Mouse (Mus musculus) heart, embryonic 13.5 days (tissue): ENCODE measurements at regions not wholly inside any gene's neighbourhood (a gene's known extent, or its start where the extent isn't known, plus 50 kb on each side); places are given as distances from the start of the nearest gene placed in this dataset.
"Not testable (repeated sequence)": the region's sequence is repeated elsewhere in the genome, so short reads cannot be mapped to it uniquely, and the experiment has no call there.

Source experiments
- ATAC-seq: fragments of 200-750 bp; cut with Nextera tagmentation; 2 replicates; pipeline ENCODE4 v1.8.0; 2017; ENCODE audit warnings: moderate TSS enrichment; ENCODE audit not compliant: insufficient number of reproducible peaks, low FRiP score, low TSS enrichment; ENCODE audit errors: extremely low read depth
- H3K27ac ChIP-seq: fragments of 300-500 bp; sonication (generic); replicated peaks from 2 replicates; pipeline ENCODE4 v1.5.1; 2015; ENCODE audit warnings: moderate library complexity, mild to moderate bottlenecking, inconsistent platforms
- H3K27me3 ChIP-seq: fragments of 300-500 bp; sonication (generic); replicated peaks from 2 replicates; pipeline ENCODE4 v1.6.1; 2015; ENCODE audit warnings: mild to moderate bottlenecking, inconsistent platforms
- H3K36me3 ChIP-seq: fragments of 300-500 bp; sonication (generic); 2 replicates; pipeline ENCODE4 v1.6.1; 2015; ENCODE audit warnings: mild to moderate bottlenecking, inconsistent platforms
- H3K4me1 ChIP-seq: fragments of 300-500 bp; sonication (generic); 2 replicates; pipeline ENCODE4 v1.6.1; 2015; ENCODE audit warnings: inconsistent platforms
- H3K4me2 ChIP-seq: fragments of 300-500 bp; sonication (generic); 2 replicates; pipeline ENCODE4 v1.6.1; 2015; ENCODE audit warnings: inconsistent platforms, mild to moderate bottlenecking, moderate library complexity
- H3K4me3 ChIP-seq: fragments of 300-500 bp; sonication (generic); 2 replicates; pipeline ENCODE4 v1.5.1; 2015; ENCODE audit warnings: moderate library complexity, mild to moderate bottlenecking, inconsistent platforms
- H3K9ac ChIP-seq: fragments of 300-500 bp; sonication (generic); 2 replicates; pipeline ENCODE4 v1.6.1; 2015; ENCODE audit warnings: inconsistent platforms, mild to moderate bottlenecking, moderate library complexity
- H3K9me3 ChIP-seq: fragments of 300-500 bp; sonication (generic); 2 replicates; pipeline ENCODE4 v1.6.1; 2016; ENCODE audit warnings: inconsistent platforms
- WGBS: fragments of 180-500 bp; shearing (Covaris S2); methylation state at CpG from one replicate; pipeline ENCODE4 v1.1.7; 2015; ENCODE audit warnings: mixed read lengths; 5-methylcytosine and 5-hydroxymethylcytosine counted together

DNA sequence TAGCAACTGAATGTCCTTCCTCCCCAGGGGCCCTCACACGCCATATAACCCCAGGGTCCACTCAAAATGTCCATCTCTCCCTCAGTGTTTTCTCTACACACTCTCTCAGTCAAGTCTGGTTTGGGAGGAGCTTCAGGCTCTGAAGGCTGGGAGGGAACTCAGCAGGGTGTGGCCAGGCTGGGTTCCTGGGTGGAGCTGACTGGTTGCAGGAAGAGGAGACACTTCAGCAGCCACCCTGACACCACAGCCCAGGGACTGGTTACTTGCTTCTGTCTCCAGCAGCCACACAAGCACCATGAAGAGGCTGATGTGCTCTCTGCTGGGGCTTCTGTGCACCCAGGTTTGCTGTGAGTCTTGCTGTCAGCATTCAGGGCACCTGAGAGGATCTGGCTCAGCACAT lies 458.7 kb downstream of the Dad1 start:
- peak overlapping the region; percentile 24; the same call in 1 of the 2 replicates for H3K4me2 ChIP-seq
- H3K4me1 ChIP-seq, H3K27ac ChIP-seq, H3K9ac ChIP-seq, H3K4me3 ChIP-seq, H3K9me3 ChIP-seq, H3K27me3 ChIP-seq, ATAC-seq, H3K36me3 ChIP-seq: not testable (repeated sequence)
- 38% methylated on average over 1 of the region's 1 CpGs for WGBS

DNA sequence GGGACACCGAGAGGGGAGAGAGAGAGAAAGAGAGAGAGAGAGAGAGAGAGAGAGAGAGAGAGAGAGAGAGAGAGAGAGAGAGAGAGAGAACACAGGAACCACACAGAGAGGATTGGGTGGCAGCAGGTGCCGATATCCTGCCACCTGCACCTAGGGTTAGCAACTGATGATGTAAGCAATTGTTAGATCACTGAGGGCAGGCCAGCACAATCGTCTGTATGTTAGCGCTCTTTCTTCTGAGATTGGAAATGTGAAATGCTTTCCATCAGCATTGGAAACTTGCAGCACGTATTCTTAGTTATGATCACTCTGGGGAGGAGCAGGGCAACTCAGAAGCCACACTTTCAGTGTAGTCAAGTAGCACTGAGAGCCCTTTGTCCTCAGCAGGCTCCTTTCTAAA lies 459.4 kb downstream of the Dad1 start:
- Histone ChIP-seq H3K4me2 (no peak overlapping the region), H3K4me1 (peaks cover 9% of the 10 kb centered on the region; the same call in 1 of the 2 replicates), H3K36me3 (no peaks in the 10 kb centered on the region), H3K27ac (no peak overlapping the region), H3K27me3 (no peaks in the 10 kb centered on the region), H3K4me3 (no peak overlapping the region), H3K9me3 (no peaks in the 10 kb centered on the region), H3K9ac (no peak overlapping the region)
- no peak for ATAC-seq
- WGBS: 71% methylated on average over 5 of the region's 5 CpGs

DNA sequence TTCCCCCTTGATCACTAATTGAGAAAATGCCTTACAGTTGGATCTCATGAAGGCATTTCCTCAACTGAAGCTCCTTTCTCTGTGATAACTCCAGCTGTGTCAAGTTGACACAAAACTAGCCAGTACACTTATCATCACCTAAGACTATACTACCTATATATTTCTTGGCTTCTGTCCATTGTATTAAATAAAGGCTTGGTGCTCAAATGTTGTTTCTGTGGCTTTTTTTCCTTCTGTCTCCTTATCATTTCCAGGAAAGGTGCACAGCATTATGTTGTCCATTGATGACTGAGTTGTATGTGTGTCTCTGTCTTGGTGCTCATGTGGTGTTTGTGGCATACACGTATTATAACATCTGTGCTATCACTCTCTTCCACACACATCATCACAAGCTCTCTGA lies 461.5 kb downstream of the Dad1 start:
- not testable (repeated sequence) for H3K4me2 ChIP-seq, H3K4me1 ChIP-seq, H3K36me3 ChIP-seq, H3K27me3 ChIP-seq, ATAC-seq, H3K27ac ChIP-seq, H3K9ac ChIP-seq, H3K4me3 ChIP-seq, H3K9me3 ChIP-seq
- 54% methylated on average over 1 of the region's 1 CpGs for WGBS

DNA sequence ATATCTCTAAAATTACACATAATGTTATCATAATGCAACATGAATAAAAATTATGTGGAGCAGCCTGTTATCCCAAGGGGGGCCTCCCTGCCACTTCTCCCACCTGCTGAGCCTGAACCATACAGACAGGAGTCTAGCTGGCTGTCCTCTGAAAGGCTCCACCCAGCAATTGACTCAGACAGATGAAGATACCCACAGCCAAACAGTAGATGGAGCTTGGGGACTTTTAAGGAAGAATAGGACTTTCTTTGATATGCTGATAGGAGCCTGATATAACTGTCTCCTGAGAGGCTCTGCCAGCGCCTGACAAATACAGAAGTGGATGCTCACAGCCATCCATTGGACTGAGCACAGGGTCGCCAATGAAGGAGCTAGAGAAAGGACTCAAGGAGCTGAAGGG lies 468.4 kb downstream of the Dad1 start:
- not testable (repeated sequence) for H3K9ac ChIP-seq, ATAC-seq
- WGBS: 69% methylated on average over 2 of the region's 2 CpGs

DNA sequence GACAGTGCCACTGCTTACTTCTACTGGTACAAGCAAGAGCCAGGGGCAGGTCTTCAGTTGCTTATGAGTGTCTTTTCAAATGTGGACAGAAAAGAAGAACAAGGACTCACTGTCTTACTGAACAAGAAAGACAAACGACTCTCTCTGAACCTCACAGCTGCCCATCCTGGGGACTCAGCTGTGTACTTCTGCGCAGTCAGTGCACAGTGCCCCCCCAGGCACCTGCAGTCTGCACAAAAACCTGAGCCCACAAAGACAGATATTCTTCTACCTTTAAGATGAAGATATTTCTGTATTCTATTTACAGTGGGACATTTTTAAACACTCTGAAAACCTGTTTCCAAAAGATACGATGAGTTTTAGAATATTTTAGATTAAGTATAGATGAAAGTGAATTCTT lies 476.5 kb downstream of the Dad1 start:
- WGBS: 68% methylated on average over 3 of the region's 3 CpGs
- Histone ChIP-seq H3K4me3 (no peak overlapping the region), H3K4me1 (no peaks in the 10 kb centered on the region), H3K4me2 (no peak overlapping the region), H3K9ac (no peak overlapping the region), H3K27ac (no peak overlapping the region), H3K27me3 (0 out of 2 replicates have a peak, but pooled peaks cover 4% of the 10 kb centered on the region), H3K36me3 (no peaks in the 10 kb centered on the region), H3K9me3 (no peaks in the 10 kb centered on the region)
- no peak for ATAC-seq

More for the DNA sequence above, 468.4 kb downstream of the Dad1 start:
- H3K4me2 ChIP-seq, H3K4me1 ChIP-seq, H3K27me3 ChIP-seq, H3K9me3 ChIP-seq, H3K4me3 ChIP-seq, H3K36me3 ChIP-seq, H3K27ac ChIP-seq: not testable (repeated sequence)

DNA sequence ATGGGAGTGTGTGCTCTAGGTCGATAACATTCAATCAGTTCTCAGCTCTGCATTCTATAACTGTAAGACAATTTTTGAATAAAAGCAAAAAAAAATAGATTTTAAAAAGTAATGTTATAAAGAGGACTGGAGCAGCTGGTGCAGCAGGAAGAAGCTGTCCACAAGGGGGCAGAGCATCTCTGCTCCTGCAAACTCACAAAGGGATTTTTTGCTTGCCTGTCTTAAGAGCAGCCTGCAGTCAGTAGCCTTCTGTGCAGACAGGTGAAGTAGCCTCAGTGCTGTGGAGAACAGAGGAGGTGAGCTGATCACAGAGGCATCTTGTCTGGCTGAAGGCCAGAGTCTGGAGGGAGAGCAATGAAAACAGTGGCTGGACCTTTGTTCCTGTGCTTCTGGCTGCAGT lies 477.2 kb downstream of the Dad1 start:
- WGBS: 41% methylated on average over 1 of the region's 1 CpGs

DNA sequence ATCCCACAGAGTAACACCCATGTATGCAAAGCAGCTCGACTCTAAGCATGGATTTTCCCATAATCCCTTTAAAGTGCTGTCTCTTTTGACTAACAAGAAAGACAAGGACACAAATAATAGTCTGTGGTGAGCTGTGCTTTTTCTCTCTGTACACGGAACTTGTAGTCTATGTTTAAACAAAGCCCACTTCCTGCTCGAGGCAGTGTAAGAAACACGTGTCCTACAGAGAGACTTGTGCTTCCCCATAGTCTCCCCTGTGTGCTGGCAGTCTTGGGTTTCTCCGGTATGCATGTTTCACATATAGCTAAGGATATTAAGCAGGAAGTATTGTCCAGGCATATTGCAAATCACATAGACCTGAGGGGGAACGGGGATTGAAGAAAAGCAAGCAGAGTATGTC lies 487.4 kb downstream of the Dad1 start:
- not testable (repeated sequence) for H3K27ac ChIP-seq, H3K4me2 ChIP-seq, H3K4me1 ChIP-seq, H3K4me3 ChIP-seq, H3K27me3 ChIP-seq, H3K9ac ChIP-seq, ATAC-seq, H3K9me3 ChIP-seq, H3K36me3 ChIP-seq
- WGBS: 67% methylated on average over 6 of the region's 6 CpGs

More for the DNA sequence above, 477.2 kb downstream of the Dad1 start:
- H3K27ac ChIP-seq, H3K27me3 ChIP-seq, H3K36me3 ChIP-seq, ATAC-seq, H3K4me3 ChIP-seq, H3K9me3 ChIP-seq, H3K9ac ChIP-seq, H3K4me2 ChIP-seq, H3K4me1 ChIP-seq: not testable (repeated sequence)

DNA sequence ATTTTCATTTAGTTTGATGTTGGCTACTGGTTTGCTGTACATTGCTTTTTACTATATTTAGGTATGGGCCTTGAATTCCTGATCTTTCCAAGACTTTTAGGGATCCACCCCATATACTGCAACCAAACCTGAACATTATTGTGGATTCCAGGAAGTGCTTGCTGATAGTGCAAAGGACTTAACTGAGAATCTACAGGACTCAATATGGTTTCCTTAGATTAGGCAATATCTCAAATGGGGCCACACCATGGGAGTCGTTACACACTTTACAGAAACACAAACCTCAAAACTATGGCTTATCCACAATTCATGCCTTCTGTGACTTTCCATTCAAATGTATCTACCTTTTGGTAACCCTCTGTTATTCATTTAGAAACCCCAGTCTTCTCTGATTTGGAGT lies 488.0 kb downstream of the Dad1 start:
- not testable (repeated sequence) for H3K9ac ChIP-seq, H3K27me3 ChIP-seq, H3K4me1 ChIP-seq, H3K9me3 ChIP-seq, ATAC-seq, H3K4me3 ChIP-seq, H3K36me3 ChIP-seq, H3K27ac ChIP-seq, H3K4me2 ChIP-seq
- 60% methylated on average over 1 of the region's 1 CpGs for whole genome bisulfite sequencing

DNA sequence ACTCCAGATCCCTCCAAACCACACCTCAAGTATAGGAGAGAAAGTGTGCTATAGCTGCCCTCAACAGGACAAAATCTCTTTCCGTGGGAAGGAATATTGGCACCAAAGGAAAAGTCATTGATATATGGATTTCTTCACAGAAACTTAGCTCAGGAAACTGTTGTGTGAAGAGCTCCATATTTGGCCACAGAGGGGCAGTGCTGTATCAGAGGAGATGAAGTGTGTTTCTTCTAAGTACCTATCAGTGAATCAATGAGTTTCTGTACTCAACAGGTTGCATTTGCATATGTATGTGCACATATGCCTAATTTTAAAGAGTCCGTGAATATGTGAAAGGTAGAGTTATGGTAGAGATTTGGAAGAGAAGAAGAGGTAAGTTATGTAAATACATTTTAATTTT lies 493.3 kb downstream of the Dad1 start:
- not testable (repeated sequence) for H3K4me3 ChIP-seq, H3K4me1 ChIP-seq, H3K27me3 ChIP-seq, H3K27ac ChIP-seq, H3K36me3 ChIP-seq, H3K9ac ChIP-seq, ATAC-seq, H3K9me3 ChIP-seq, H3K4me2 ChIP-seq
- WGBS: 61% methylated on average over 2 of the region's 2 CpGs

DNA sequence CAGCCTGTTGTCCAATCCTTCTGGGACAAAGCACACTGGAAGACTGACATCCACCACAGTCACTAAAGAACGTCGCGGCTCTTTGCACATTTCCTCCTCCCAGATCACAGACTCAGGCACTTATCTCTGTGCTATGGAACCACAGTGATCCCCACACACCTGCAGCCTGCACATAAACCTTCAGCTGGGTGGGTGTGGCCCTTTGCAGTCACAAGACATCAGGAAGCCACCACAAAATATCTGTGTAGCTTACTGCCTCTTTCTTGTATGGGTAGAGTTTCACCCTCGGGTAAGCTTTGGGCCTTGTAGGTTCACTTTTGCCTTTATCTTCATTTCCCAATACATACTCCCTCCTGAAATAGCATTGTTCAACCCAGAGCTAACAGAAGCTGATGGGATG lies 496.1 kb downstream of the Dad1 start:
- not testable (repeated sequence) for H3K9me3 ChIP-seq, H3K9ac ChIP-seq, H3K4me1 ChIP-seq, H3K27me3 ChIP-seq, H3K27ac ChIP-seq, H3K4me2 ChIP-seq, ATAC-seq, H3K4me3 ChIP-seq, H3K36me3 ChIP-seq
- 45% methylated on average over 4 of the region's 4 CpGs for WGBS

DNA sequence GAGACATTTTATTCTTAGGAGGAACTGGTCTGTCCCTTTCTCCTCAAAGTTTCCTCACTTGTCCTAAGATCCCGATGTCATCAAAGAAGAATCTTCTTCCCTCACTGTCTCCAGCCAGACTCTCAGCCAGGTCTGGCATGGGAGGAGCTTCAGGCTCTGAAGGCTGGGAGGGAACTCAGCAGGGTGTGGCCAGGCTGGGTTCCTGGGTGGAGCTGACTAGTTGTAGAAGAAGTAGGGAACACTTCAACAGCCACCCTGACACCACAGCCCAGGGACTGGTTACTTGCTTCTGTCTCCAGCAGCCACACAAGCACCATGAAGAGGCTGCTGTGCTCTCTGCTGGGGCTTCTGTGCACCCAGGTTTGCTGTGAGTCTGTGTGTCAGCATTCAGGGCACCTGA lies 496.8 kb downstream of the Dad1 start:
- H3K4me2 ChIP-seq, H3K9me3 ChIP-seq, H3K4me1 ChIP-seq, H3K27me3 ChIP-seq, ATAC-seq, H3K9ac ChIP-seq, H3K4me3 ChIP-seq, H3K27ac ChIP-seq, H3K36me3 ChIP-seq: not testable (repeated sequence)
- WGBS: no CpG with 5 or more reads among the region's 1 CpGs

DNA sequence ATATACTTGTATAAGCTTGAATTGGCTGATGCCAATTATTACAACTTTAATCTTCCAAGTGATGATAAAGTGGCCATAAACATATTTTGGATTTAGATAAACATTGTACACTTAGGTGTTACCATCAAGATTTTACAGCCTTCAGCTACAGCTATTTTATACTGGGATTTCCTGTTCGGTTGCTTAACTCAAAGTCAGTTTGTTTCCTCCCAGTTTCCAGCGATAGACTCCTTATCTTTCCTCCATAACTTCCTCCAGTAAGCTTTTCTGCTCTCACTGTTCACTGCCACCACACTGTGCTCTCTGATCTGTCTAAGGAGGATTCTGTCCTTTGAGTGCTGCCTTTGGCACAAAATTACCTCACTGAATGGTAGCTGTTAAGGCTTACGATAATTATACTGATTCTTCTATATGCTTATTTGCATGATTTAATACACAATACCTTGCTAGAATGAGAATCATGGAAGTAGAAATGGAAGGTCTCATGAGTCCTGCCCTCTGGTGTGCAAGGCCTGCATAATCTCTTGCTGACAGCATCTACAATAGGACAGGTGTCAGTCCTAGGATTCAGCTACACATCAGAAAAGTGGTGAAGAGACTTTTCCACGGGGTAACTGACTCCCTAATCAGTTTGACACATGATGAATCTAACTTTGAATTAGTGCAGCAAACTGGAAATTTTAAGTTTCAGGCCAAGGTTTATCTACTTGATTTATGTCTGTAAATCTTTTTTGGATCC lies 503.0 kb downstream of the Dad1 start:
- Histone ChIP-seq H3K9ac (no peak overlapping the region), H3K4me1 (no peaks in the 10 kb centered on the region), H3K4me3 (no peak overlapping the region), H3K27me3 (no peaks in the 10 kb centered on the region), H3K4me2 (no peak overlapping the region), H3K9me3 (no peaks in the 10 kb centered on the region), H3K27ac (0 out of 2 replicates have a peak overlapping the region, but pooled peaks have one; percentile 17), H3K36me3 (no peaks in the 10 kb centered on the region)
- ATAC-seq: no peak
- 34% methylated on average over 4 of the region's 4 CpGs for WGBS
